Mouse (Mus musculus) cerebellum, adult 2 months (tissue): ENCODE data around the gene Rapgef2.

Source experiments
- CTCF ChIP-seq: fragments of 200-500 bp; IDR thresholded peaks from 2 replicates; pipeline ENCODE4 v1.5.1; 2011; ENCODE audit warnings: low read depth, mild to moderate bottlenecking, control low read depth, low read length, moderate library complexity, borderline replicate concordance; ENCODE audit not compliant: insufficient read depth
- POLR2A ChIP-seq: fragments of 200-500 bp; IDR thresholded peaks from 2 replicates; pipeline ENCODE4 v1.6.1; 2011; ENCODE audit warnings: low read length, control low read depth, borderline replicate concordance; ENCODE audit not compliant: insufficient read depth

DNA sequence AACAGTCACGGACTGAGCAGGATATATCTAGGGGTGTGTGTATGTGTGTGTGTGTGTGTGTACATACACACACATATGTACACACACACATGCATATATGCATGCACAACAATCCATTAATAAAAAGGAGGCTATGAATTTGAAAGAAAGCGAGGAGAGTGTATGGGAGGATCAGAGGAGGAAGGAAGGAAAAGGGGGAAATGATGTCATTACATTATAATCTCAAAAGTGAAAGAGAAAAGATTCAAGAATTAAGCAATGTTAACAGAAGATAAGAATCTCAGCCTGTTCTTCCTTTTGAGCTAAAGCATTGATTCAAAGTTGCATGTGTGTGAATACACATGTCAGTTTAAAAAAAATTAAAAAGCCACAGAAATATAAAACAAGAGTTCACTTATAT lies 158.5 kb downstream of the Rapgef2 start:
- no peak for TF ChIP-seq POLR2A
- TF ChIP-seq CTCF: no peak
